Mouse (Mus musculus) small intestine, adult 2 months (tissue): ENCODE measurements around the gene Pde9a. TPM values are rescaled to one million over a fixed set of nuclear protein-coding genes. Genes with fewer than 3 reads are reported as not detected.

Experiments used
- H3K27ac ChIP-seq: fragments of 200-500 bp; 2 replicates; pipeline ENCODE4 v1.5.1; 2012; ENCODE audit warnings: low read depth, low read length, control low read depth, inconsistent platforms; ENCODE audit not compliant: insufficient read depth
- H3K27me3 ChIP-seq: fragments of 200-500 bp; 2 replicates; pipeline ENCODE4 v1.6.1; 2012; ENCODE audit warnings: mild to moderate bottlenecking, moderate library complexity, low read length, inconsistent platforms; ENCODE audit not compliant: control insufficient read depth, insufficient read depth
- H3K36me3 ChIP-seq: fragments of 200-500 bp; 2 replicates; pipeline ENCODE4 v1.6.1; 2012; ENCODE audit warnings: mild to moderate bottlenecking, low read length, control low read depth, inconsistent platforms; ENCODE audit not compliant: control insufficient read depth, insufficient read depth
- H3K4me1 ChIP-seq: fragments of 200-500 bp; 2 replicates; pipeline ENCODE4 v1.6.1; 2012; ENCODE audit warnings: low read length, inconsistent platforms, mixed read lengths; ENCODE audit not compliant: control insufficient read depth, insufficient read depth, insufficient read length
- H3K4me3 ChIP-seq: fragments of 200-500 bp; 2 replicates; pipeline ENCODE4 v1.5.1; 2012; ENCODE audit warnings: low read depth, mild to moderate bottlenecking, control low read depth, inconsistent platforms, low read length, moderate library complexity
- CTCF ChIP-seq: fragments of 200-500 bp; IDR thresholded peaks from 2 replicates; pipeline ENCODE4 v1.5.1; 2012; ENCODE audit warnings: low read depth, mild to moderate bottlenecking, control low read depth, inconsistent platforms, low read length, moderate library complexity, mixed read lengths; ENCODE audit not compliant: insufficient replicate concordance, insufficient read length; ENCODE audit errors: extremely low read depth
- POLR2A ChIP-seq: fragments of 200-500 bp; IDR thresholded peaks from 2 replicates; pipeline ENCODE4 v1.6.1; 2012; ENCODE audit warnings: low read depth, mild to moderate bottlenecking, control low read depth, inconsistent platforms, low read length, moderate library complexity
- WGBS: fragments of 180-500 bp; shearing (Covaris S2); methylation state at CpG from one replicate; pipeline ENCODE4 v1.1.7; 2018; 5-methylcytosine and 5-hydroxymethylcytosine counted together
- polyA plus RNA-seq: library from polyadenylated mRNA; depleted of rRNA; stranded (reverse); fragments of >200 nt; gene quantifications from 2 replicates; pipeline ENCODE4 v1.2.3, GENCODE M21; 2012

Pde9a gene
- polyA plus RNA-seq, 1 experiment = 394 TPM

DNA sequence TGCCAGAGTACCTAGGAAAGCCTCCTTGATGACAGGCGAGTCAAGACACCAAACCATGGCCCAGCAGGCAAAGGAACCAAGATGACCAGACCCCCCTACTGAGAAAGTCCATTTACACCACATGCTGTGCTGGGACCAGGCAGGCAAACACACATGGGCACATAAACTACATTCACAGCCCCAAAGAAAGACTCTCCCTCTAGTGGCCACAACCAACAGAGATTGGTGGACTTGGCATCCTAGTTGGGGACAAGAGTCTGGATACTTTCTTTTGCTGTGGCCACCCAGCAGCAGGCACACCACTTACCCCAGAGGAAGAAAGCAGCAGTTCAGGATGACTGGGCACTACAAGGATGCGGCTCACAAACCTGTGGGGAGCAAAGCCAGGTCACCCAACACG, 114.9 kb downstream of the Pde9a start:
- Histone ChIP-seq H3K36me3 (peaks cover 53% of the 10 kb centered on the region), H3K4me1 (no peaks in the 10 kb centered on the region), H3K4me3 (no peak overlapping the region), H3K27ac (no peak overlapping the region), H3K27me3 (no peaks in the 10 kb centered on the region)
- WGBS = 80% methylated on average over 3 of the region's 3 CpGs
- TF ChIP-seq POLR2A (no peak), CTCF (no peak)

DNA sequence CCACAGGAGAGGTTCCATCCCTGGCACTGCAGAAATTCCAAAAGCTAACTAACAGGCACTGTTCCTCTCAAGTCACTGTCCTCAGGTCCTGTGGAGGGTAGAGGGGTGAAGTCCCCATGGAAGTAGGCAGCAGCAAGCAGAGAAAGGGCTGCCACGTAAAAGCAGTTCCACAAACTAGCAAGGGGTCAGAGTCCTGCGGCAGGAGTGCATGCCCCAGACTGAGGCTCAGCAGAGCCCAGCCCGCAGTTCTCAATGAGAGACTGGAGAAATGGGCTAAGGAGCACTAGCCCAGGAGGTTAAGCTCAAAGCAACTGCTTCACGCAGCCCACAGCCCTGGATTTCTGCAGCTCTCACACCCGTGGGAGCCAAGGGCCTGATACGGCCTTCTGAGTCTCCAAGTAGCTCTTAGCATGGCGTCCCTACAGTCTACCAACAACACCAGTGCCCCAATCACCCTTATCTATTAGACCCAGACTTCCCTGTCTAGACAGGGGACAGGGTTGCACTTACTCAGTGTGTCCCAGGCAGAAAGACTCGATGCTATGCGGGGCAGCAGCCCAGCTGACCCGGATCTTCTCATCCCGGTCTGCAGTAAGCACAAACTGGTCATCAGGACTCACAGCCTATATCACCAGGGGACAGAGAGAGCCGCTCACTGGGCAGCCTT, 116.4 kb downstream of the Pde9a start:
- Histone ChIP-seq H3K36me3 (peaks cover 45% of the 10 kb centered on the region; the same call in 1 of the 2 replicates), H3K4me1 (0 out of 2 replicates have a peak, but pooled peaks cover 2% of the 10 kb centered on the region), H3K4me3 (no peak overlapping the region), H3K27me3 (no peaks in the 10 kb centered on the region), H3K27ac (no peak overlapping the region)
- TF ChIP-seq CTCF (no peak), POLR2A (no peak)
- WGBS = 82% methylated on average over 12 of the region's 12 CpGs

DNA sequence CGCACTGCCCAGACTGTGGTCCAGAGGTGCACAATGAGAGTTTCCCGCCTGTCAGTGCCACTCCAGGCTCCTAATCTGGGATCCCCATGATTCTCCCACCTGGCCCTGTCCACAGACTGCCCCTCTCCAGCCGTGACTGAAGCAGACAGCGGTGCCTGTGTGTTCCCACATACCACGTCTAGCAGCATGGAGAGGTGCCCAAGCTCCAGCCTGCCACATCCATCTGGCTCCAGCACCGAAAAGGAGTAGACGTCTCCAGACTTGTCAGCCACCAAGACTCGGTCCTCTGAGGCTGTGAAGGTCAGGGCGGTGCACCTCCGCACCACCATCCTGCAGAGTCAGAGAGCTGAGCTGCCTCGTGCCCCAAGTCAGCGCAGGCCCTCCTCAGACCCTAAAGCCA, 117.3 kb downstream of the Pde9a start:
- no peaks in the 10 kb centered on the region for H3K27me3 ChIP-seq
- H3K4me3 ChIP-seq = no peak overlapping the region
- WGBS = 94% methylated on average over 12 of the region's 12 CpGs
- TF ChIP-seq POLR2A = no peak
- peaks cover 40% of the 10 kb centered on the region; the same call in 1 of the 2 replicates for H3K36me3 ChIP-seq
- no peak overlapping the region for H3K27ac ChIP-seq
- H3K4me1 ChIP-seq = 0 out of 2 replicates have a peak, but pooled peaks cover 2% of the 10 kb centered on the region

DNA sequence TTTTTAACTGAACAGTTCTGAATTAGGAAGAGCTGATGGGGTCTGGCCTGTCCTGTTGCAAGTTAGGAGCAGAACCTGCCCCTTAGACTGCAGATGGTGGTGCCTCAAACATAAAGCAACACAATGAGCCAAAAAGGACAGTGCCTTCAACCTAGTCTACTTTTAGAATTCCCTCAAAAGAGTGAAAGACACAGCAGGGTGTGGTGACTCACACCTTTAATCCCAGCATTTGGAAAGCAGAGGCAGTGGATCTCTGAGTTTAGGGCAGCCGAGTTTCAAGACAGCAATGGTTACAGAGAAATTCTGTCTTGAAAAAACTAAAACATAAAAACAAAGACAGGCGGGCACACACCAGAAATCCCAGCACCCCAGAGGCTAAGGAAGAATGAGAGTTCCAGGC, 117.9 kb downstream of the Pde9a start:
- H3K27ac ChIP-seq = no peak overlapping the region
- 93% methylated on average over 2 of the region's 2 CpGs for WGBS
- no peak overlapping the region for H3K4me3 ChIP-seq
- peaks cover 39% of the 10 kb centered on the region for H3K36me3 ChIP-seq
- TF ChIP-seq POLR2A = no peak
- no peak for TF ChIP-seq CTCF
- H3K27me3 ChIP-seq = no peaks in the 10 kb centered on the region
- H3K4me1 ChIP-seq = 0 out of 2 replicates have a peak, but pooled peaks cover 2% of the 10 kb centered on the region

DNA sequence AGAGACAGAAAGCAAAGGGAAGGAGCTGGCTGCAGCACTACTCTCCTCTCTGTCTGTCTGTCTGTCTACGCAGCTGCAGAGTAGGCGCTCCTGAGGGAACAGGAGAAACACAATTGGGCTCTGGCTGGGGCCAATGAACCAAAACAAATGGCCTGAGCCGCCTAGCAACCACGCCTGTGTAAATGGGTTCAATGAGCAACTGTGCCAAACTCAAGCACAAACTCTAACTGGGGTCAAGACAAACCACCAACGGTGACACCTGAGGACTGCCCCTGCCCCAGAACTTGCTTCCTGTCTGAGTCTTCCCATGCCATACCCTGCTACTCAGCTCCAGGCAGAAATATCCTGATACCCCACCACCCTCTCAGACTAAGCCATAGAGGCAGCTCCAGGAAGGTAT, 119.0 kb downstream of the Pde9a start:
- Histone ChIP-seq H3K4me1 (0 out of 2 replicates have a peak, but pooled peaks cover 2% of the 10 kb centered on the region), H3K27me3 (no peaks in the 10 kb centered on the region), H3K36me3 (peaks cover 36% of the 10 kb centered on the region), H3K27ac (no peak overlapping the region), H3K4me3 (no peak overlapping the region)
- WGBS = 55% methylated on average over 5 of the region's 5 CpGs
- TF ChIP-seq POLR2A (no peak), CTCF (no peak)

DNA sequence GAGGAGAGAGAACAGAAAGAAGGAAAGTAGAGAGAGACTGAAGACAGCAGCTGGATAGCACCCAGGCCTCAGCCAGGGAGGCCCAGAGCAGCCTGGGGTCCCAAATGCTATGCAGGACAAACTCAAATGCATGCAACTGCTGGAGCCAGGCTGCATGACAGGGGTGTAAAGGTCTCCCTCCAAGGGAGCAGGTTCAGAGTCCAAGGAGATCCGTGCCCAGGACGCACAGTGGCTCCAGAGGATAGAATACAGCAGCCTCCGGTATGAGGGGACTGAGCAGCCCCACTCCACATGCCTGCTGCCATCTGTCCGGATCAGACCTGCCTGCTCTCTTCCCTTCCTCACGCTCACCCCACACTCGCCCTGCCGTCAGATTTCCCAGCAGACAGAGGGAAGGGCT, 120.3 kb downstream of the Pde9a start:
- Histone ChIP-seq H3K4me1 (0 out of 2 replicates have a peak, but pooled peaks cover 2% of the 10 kb centered on the region), H3K4me3 (no peak overlapping the region), H3K27me3 (no peaks in the 10 kb centered on the region), H3K27ac (no peak overlapping the region), H3K36me3 (peaks cover 31% of the 10 kb centered on the region)
- TF ChIP-seq POLR2A = no peak
- TF ChIP-seq CTCF = no peak
- WGBS = 67% methylated on average over 7 of the region's 7 CpGs

DNA sequence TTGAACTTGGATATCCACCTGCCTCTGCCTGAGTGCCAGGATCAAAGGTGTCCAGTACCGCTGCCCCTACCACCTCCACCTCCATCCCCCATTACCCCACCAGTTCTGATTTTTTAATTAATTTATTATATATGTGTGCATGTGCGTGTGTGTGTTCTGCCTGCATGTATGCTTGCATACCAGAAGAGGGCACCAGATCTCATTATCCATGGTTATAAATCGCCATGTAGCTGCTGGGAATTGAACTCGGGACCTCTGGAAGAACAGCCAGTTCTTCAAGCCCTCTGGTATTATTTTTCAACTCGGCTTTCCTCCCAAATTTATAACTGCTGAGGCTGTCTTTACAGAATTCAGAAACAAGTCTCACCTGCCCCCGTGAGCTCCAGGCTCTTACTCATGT, 124.9 kb downstream of the Pde9a start:
- Histone ChIP-seq H3K27ac (no peak overlapping the region), H3K4me3 (no peak overlapping the region)
- WGBS = 95% methylated on average over 6 of the region's 6 CpGs

More for the DNA sequence above, 124.9 kb downstream of the Pde9a start:
- TF ChIP-seq CTCF (no peak), POLR2A (no peak)
- Histone ChIP-seq H3K4me1 (0 out of 2 replicates have a peak, but pooled peaks cover 2% of the 10 kb centered on the region), H3K27me3 (no peaks in the 10 kb centered on the region), H3K36me3 (peaks cover 12% of the 10 kb centered on the region)
